Mouse (Mus musculus): ENCODE measurements around the gene Cpn2. TPM values are rescaled to one million over a fixed set of nuclear protein-coding genes. Genes with fewer than 3 reads are reported as not detected.

Cpn2 gene
- total RNA-seq (2017) = not detected in 2 replicates

GRCm38 (mm10) chr16:30267359-30267758 is at the start of gene Cpn2:
Cpn2 (minus strand) TSS chr16:30267499.
- ATAC-seq (replicated peaks; ENCODE audit: low read depth, poor library complexity, severe bottlenecking) = no peak

GRCm38 (mm10) chr16:30314236-30314635 is 46.9 kb upstream of the Cpn2 start:
- no peak for ATAC-seq (replicated peaks; ENCODE audit: low read depth, poor library complexity, severe bottlenecking)

DNA sequence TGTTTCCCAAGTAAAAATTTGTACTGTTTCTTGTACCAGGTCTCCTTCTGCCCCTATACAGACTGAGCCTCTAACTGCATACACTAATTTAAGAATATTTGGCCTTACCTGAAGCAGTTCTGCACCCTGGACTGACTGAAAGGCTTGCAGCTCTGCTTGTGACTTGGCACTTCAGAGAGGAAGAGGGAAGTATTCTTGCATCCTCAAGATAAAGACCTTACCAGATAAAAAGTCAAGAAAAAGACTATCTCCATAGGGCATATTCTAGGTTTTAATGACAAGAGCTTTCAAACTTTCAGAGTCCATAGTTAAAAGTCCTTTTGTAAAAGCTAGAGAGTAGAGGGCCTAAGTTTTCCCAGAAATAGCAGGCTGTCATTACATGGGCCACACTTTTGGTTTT is 43.3 kb upstream of the Cpn2 start, which contains the start of gene Gp5:
Gene Gp5, minus strand, starts transcription at position 133 of the 400 bp plus-strand sequence.
- peak; percentile 57 for ATAC-seq (replicated peaks; ENCODE audit: low read depth, poor library complexity, severe bottlenecking)

- no peak for ATAC-seq (replicated peaks; ENCODE audit: low read depth, poor library complexity, severe bottlenecking)
These were observed 42.8 kb upstream of the Cpn2 start for GRCm38 (mm10) chr16:30310171-30310515.

DNA sequence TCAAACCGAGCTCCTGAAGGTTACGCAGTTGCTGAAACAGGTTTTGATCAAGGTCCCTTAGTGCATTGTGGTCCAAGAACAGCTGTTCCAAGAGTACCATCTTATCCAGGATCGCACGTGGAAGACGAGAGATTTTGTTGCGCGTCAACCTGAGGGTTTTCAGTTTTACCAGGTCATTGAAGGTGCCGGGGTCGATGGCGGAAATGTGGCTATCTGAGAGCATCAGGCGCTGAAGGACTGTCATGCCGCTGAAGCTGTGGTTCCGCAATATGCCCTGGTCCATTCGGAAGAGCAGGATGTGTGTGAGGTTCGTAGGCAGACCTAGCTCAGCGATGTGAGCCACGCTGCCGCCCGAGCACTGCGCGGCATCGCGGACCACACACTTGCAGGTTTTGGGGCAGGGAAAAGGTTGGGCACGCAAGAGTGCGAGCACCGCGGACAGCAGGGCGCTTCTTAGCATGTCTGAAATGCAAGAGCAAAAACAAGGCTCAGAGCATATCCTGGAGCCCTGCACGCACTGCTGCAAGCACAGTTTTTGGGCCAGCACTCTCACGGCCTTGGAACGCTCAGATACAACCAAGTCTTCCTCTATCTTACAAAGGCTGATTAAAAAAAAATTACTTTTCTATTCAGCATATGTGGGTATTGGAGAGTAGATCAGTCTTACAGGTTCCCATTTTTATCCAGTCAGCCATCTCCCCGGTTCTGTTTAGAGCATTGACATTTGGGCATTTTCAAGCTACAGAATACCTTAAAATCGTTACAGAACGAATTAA is 42.3 kb upstream of the Cpn2 start:
- ATAC-seq (replicated peaks; ENCODE audit: low read depth, poor library complexity, severe bottlenecking) = peak; percentile 54

GRCm38 (mm10) chr16:30308616-30309394 is 41.5 kb upstream of the Cpn2 start:
- 0 out of 2 replicates have a peak, but pooled peaks have one; percentile 16 for ATAC-seq (replicated peaks; ENCODE audit: low read depth, poor library complexity, severe bottlenecking)

DNA sequence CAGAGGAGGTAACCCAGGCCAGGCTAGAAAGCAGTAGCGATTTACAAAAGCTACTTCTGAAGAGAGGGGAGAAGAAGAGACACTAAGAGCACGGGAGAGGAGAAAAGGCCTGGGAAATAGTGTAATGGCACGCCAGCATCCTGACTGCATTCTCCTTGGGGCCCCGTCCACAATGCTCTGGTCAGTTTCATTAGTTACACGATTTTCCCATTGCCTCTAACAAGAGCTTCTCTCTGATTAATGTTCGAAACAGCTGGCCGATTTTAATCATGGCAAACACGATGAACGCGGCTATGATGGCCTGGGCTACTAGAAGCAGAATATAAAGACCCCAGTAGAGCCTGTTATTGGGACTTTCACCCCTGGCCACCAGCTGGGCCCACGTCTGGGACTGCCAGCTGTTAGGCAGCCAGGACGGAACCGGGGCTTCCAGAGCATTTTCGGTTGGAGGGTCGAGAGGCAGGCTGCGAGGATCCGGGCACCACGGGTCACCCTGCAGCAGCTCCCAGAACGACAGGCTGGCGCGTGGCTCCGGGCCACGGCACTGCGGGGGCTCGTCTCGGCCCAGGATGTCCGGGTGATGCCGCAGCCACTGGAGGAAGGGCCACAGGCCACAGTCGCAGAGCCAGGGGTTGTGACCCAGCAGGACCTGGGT is 40.8 kb upstream of the Cpn2 start:
- ATAC-seq (replicated peaks; ENCODE audit: low read depth, poor library complexity, severe bottlenecking) = no peak

- ATAC-seq (replicated peaks; ENCODE audit: low read depth, poor library complexity, severe bottlenecking) = no peak
These were observed 40.0 kb upstream of the Cpn2 start for GRCm38 (mm10) chr16:30307306-30307705.

DNA sequence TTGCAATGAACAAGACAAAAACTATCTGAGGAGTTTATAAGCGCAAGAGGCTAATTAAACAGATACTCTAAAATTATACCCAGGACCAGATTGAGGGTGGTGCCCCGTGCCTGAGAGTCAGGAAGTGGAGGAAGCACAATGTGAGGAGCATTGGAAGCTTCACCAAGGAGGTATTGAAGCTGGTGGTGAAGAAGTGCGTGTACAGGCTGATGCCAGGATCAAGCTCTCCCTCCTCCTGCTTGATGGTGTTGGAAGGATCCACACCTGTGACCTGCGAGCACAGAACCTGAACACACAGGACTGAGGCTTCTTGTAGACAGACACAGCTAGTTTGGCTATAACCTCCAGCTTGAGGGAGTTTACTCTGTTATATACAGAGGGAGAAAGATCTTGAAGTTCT is 38.8 kb upstream of the Cpn2 start:
- ATAC-seq (replicated peaks; ENCODE audit: low read depth, poor library complexity, severe bottlenecking) = no peak

DNA sequence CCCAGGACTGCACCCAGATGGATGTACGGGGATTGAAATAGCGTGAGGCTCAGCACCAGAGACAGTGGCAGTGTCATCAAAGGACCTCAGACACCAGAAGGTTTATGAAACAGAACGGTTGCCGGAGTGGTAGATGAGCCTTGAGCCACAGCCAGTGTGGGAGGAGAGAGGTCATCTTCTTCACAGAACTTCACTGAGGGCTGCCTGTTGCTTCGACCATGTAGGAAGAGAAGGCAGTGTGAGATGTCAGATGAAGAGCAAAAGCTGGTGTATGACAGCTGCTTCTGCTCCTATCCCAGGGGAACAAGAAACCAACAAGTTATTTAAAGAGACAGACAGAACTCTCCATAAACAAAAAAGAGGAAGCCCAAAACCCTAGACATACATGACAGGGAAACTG is 36.9 kb upstream of the Cpn2 start:
- no peak for ATAC-seq (replicated peaks; ENCODE audit: low read depth, poor library complexity, severe bottlenecking)

GRCm38 (mm10) chr16:30303411-30303810 is 36.1 kb upstream of the Cpn2 start:
- no peak for ATAC-seq (replicated peaks; ENCODE audit: low read depth, poor library complexity, severe bottlenecking)

- ATAC-seq (replicated peaks; ENCODE audit: low read depth, poor library complexity, severe bottlenecking) = peak; percentile 50; the same call in 1 of the 2 replicates
These were observed 35.4 kb upstream of the Cpn2 start for GRCm38 (mm10) chr16:30302686-30303085.

- no peak for ATAC-seq (replicated peaks; ENCODE audit: low read depth, poor library complexity, severe bottlenecking)
These were observed 32.5 kb upstream of the Cpn2 start for GRCm38 (mm10) chr16:30299711-30300277.

- ATAC-seq (replicated peaks; ENCODE audit: low read depth, poor library complexity, severe bottlenecking) = no peak
These were observed 30.2 kb upstream of the Cpn2 start for GRCm38 (mm10) chr16:30297450-30297849.

- ATAC-seq (replicated peaks; ENCODE audit: low read depth, poor library complexity, severe bottlenecking) = no peak
These were observed 29.4 kb upstream of the Cpn2 start for GRCm38 (mm10) chr16:30296601-30297275.

GRCm38 (mm10) chr16:30295106-30295505 is 27.8 kb upstream of the Cpn2 start:
- ATAC-seq (replicated peaks; ENCODE audit: low read depth, poor library complexity, severe bottlenecking) = peak; percentile 42

- no peak for ATAC-seq (replicated peaks; ENCODE audit: low read depth, poor library complexity, severe bottlenecking)
These were observed 23.1 kb upstream of the Cpn2 start for GRCm38 (mm10) chr16:30290436-30290835.

DNA sequence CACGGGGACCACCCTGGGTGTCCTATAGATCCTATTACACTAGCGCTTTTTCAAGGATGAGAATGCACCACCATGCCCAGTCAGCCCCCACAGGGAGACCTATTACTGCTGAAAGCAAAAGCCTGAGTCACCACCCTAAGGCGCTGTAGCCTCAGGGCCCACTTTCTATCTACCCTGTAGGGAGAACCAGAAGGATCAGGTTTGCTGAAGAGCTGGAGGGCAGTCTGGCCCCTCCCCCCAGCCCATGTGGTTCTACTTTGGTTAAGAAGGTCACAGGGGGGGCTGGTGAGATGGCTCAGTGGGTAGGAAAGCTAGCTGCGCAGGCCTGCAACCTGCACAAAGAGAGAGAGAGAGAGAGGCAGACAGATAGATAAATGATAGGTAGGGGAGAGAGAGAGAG is 18.4 kb upstream of the Cpn2 start:
- no peak for ATAC-seq (replicated peaks; ENCODE audit: low read depth, poor library complexity, severe bottlenecking)

- ATAC-seq (replicated peaks; ENCODE audit: low read depth, poor library complexity, severe bottlenecking) = peak; percentile 90
These were observed 16.5 kb upstream of the Cpn2 start for GRCm38 (mm10) chr16:30283743-30284337.

All from common myeloid progenitor, adult 5-6 weeks (primary cell).